Mouse (Mus musculus): ENCODE results near the gene Per1. TPM values are rescaled to one million over a fixed set of nuclear protein-coding genes. Genes with fewer than 3 reads are reported as not detected.

The Per1 gene
- polyA plus RNA-seq, 1 experiment from 2014 or later = 8.6 TPM

GRCm38 (mm10) chr11:69104487-69104886, 9.5 kb downstream of the Per1 start:
- no peak overlapping the region for H3K27ac ChIP-seq
- ATAC-seq = no peak
- peaks cover 15% of the 10 kb centered on the region for H3K4me1 ChIP-seq (replicated peaks)
- no peak overlapping the region for H3K4me3 ChIP-seq (replicated peaks)
- H3K27me3 ChIP-seq = no peaks in the 10 kb centered on the region
- no peaks in the 10 kb centered on the region for H3K9me3 ChIP-seq
- no peak overlapping the region for H3K9ac ChIP-seq (replicated peaks)
- H3K4me2 ChIP-seq (replicated peaks) = no peak overlapping the region
- peaks cover 88% of the 10 kb centered on the region for H3K36me3 ChIP-seq
- WGBS = 93% methylated on average over 14 of the region's 14 CpGs

GRCm38 (mm10) chr11:69105227-69105626, 10.2 kb downstream of the Per1 start:
- 93% methylated on average over 6 of the region's 6 CpGs for WGBS
- H3K36me3 ChIP-seq = peaks cover 90% of the 10 kb centered on the region

DNA sequence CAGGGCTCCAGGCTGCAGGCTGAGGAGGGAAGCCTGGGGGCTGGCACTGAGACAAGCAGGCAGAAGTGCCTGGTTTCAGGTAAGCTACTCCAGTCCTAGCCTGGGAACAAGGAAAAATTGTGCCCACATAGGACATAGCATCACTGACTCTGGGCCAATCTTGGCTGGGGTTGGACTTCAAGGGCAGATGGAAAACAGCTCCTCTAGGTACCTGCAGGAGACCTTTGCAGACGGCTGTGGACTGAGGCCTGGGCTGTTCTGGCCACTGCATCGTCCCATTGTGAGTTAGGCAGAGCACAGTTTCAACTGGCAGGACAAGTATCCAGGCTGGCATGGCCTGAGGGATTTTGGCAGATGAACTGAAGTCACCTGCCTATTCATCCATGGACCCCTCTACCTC, 10.8 kb downstream of the Per1 start:
- H3K9me3 ChIP-seq = no peaks in the 10 kb centered on the region
- H3K4me2 ChIP-seq (replicated peaks) = no peak overlapping the region
- no peak overlapping the region for H3K9ac ChIP-seq (replicated peaks)
- no peak for ATAC-seq
- H3K27ac ChIP-seq = no peak overlapping the region
- H3K4me1 ChIP-seq (replicated peaks) = peaks cover 2% of the 10 kb centered on the region; the same call in 1 of the 2 replicates
- H3K4me3 ChIP-seq (replicated peaks) = no peak overlapping the region
- 82% methylated on average over 2 of the region's 2 CpGs for WGBS
- no peaks in the 10 kb centered on the region for H3K27me3 ChIP-seq
- H3K36me3 ChIP-seq = peaks cover 87% of the 10 kb centered on the region

More at GRCm38 (mm10) chr11:69105227-69105626, 10.2 kb downstream of the Per1 start:
- Histone ChIP-seq H3K9me3 (no peaks in the 10 kb centered on the region), H3K4me3 (replicated peaks) (no peak overlapping the region), H3K4me1 (replicated peaks) (peaks cover 8% of the 10 kb centered on the region), H3K27me3 (no peaks in the 10 kb centered on the region), H3K27ac (no peak overlapping the region), H3K4me2 (replicated peaks) (no peak overlapping the region), H3K9ac (replicated peaks) (no peak overlapping the region)
- ATAC-seq = no peak

DNA sequence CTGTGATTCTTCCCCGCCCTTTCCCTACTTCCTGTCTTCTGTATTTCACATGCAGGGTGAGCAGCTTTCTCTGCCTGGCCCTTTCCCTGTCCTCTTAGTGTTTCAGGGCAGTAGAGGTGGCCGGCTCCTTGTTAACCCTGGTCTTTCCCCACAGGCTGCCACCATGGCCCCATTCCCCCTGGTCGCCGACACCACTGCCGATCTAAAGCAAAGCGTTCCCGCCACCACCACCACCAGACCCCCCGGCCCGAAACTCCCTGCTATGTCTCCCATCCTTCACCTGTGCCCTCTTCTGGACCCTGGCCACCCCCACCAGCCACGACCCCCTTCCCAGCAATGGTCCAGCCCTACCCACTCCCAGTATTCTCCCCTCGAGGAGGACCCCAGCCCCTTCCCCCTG, 11.3 kb downstream of the Per1 start:
- Histone ChIP-seq H3K27me3 (no peaks in the 10 kb centered on the region), H3K4me1 (replicated peaks) (0 out of 2 replicates have a peak, but pooled peaks cover 3% of the 10 kb centered on the region), H3K4me3 (replicated peaks) (no peak overlapping the region), H3K9me3 (no peaks in the 10 kb centered on the region), H3K36me3 (peaks cover 82% of the 10 kb centered on the region), H3K27ac (no peak overlapping the region), H3K9ac (replicated peaks) (no peak overlapping the region), H3K4me2 (replicated peaks) (no peak overlapping the region)
- ATAC-seq = no peak
- 94% methylated on average over 11 of the region's 11 CpGs for WGBS

DNA sequence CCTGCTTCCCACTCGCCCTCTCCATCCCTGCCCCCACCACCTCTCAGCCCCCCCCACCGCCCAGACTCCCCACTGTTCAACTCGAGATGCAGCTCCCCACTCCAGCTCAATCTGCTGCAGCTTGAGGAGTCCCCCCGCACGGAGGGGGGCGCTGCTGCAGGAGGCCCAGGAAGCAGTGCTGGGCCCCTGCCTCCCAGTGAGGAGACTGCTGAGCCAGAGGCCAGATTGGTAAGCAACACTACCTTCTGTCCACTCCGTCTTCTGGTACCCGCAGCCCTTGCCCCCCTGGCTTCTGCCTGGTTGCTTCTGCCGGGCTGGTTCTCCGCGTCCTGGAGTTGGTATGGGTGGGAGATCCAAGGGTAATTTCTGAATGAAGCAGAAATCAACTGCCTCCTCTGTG, 11.8 kb downstream of the Per1 start:
- peaks cover 77% of the 10 kb centered on the region for H3K36me3 ChIP-seq
- peaks cover 8% of the 10 kb centered on the region; the same call in 1 of the 2 replicates for H3K4me1 ChIP-seq (replicated peaks)
- H3K4me2 ChIP-seq (replicated peaks) = no peak overlapping the region
- ATAC-seq = no peak
- WGBS = 84% methylated on average over 11 of the region's 11 CpGs
- no peak overlapping the region for H3K9ac ChIP-seq (replicated peaks)
- H3K4me3 ChIP-seq (replicated peaks) = no peak overlapping the region
- no peaks in the 10 kb centered on the region for H3K9me3 ChIP-seq
- peaks cover 2% of the 10 kb centered on the region; the same call in 1 of the 2 replicates for H3K27me3 ChIP-seq
- H3K27ac ChIP-seq = no peak overlapping the region

- Histone ChIP-seq H3K9ac (replicated peaks) (no peak overlapping the region), H3K36me3 (peaks cover 69% of the 10 kb centered on the region), H3K27ac (no peak overlapping the region), H3K4me3 (replicated peaks) (no peak overlapping the region), H3K27me3 (peaks cover 10% of the 10 kb centered on the region; the same call in 1 of the 2 replicates), H3K9me3 (no peaks in the 10 kb centered on the region), H3K4me2 (replicated peaks) (no peak overlapping the region), H3K4me1 (replicated peaks) (peaks cover 12% of the 10 kb centered on the region; the same call in 1 of the 2 replicates)
- WGBS = 90% methylated on average over 11 of the region's 11 CpGs
- ATAC-seq = no peak
Observed at GRCm38 (mm10) chr11:69107676-69108075, 12.7 kb downstream of the Per1 start.

DNA sequence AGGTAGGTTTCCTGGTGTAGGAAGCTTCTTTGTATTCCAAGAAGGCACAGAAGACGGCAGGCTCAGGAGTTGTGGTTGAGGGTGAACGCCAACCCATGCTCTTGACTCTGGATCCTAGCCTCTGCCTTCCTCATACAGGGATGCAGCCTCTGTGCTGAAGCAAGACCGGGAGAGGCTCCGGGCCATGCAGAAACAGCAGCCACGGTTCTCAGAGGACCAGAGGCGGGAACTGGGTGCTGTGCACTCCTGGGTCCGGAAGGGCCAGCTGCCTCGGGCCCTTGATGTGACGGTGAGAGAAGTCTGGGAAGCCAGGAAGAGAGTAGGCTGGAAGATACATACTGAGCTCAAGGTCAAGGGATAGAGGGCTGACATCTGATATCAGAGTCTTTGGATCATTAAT, 13.2 kb downstream of the Per1 start:
- peaks cover 14% of the 10 kb centered on the region; the same call in 1 of the 2 replicates for H3K4me1 ChIP-seq (replicated peaks)
- peaks cover 63% of the 10 kb centered on the region for H3K36me3 ChIP-seq
- no peak for ATAC-seq
- no peak overlapping the region for H3K9ac ChIP-seq (replicated peaks)
- H3K27ac ChIP-seq = no peak overlapping the region
- peaks cover 12% of the 10 kb centered on the region; the same call in 1 of the 2 replicates for H3K27me3 ChIP-seq
- no peaks in the 10 kb centered on the region for H3K9me3 ChIP-seq
- H3K4me3 ChIP-seq (replicated peaks) = no peak overlapping the region
- H3K4me2 ChIP-seq (replicated peaks) = no peak overlapping the region
- 93% methylated on average over 9 of the region's 9 CpGs for WGBS

DNA sequence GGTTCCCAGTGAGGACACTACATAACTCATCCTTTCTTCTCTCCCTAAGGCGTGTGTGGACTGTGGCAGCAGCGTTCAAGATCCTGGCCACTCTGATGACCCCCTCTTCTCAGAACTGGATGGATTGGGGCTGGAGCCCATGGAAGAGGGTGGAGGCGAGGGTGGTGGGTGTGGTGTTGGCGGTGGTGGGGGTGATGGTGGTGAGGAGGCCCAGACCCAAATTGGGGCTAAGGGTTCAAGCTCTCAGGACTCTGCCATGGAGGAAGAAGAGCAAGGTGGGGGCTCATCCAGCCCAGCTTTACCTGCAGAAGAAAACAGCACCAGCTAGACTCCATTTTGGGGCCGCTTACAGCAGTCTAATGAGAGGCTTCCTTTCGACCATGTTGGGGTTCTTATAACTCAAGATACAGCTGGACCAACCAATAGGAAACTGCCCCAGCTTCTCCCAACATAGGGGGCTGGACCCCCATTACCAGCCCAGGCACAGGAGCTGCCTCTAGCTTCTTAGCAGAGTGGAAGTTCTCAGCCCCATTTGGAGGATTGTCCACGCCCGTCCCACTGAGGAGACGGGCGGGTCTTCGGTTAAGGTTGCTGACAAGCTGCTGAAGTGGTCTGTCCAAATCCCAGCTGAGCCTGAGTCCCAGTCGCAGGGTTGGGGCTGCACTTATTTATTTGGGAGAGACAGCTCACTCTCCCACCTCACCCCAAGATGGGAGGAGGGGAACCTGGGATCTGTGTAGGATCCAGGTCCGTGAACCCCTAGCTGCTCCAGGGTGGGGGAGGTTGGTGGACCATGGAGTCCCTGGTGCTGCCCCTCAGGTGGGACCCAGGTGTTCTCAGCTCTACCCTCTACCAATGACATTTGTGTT, 14.2 kb downstream of the Per1 start:
- 80% methylated on average over 13 of the region's 13 CpGs for WGBS
- no peak overlapping the region for H3K4me3 ChIP-seq (replicated peaks)
- no peak overlapping the region for H3K4me2 ChIP-seq (replicated peaks)
- peaks cover 14% of the 10 kb centered on the region; the same call in 1 of the 2 replicates for H3K4me1 ChIP-seq (replicated peaks)
- H3K36me3 ChIP-seq = peaks cover 53% of the 10 kb centered on the region
- H3K9me3 ChIP-seq = no peaks in the 10 kb centered on the region
- peaks cover 15% of the 10 kb centered on the region; the same call in 1 of the 2 replicates for H3K27me3 ChIP-seq
- no peak overlapping the region for H3K27ac ChIP-seq
- no peak overlapping the region; the same call in 1 of the 2 replicates for H3K9ac ChIP-seq (replicated peaks)
- peak; percentile 32; the same call in 1 of the 2 replicates for ATAC-seq

- under 1% methylated on average over 30 of the region's 30 CpGs for WGBS
- peak; percentile 71 for ATAC-seq
- no peak overlapping the region for H3K27ac ChIP-seq
Observed at GRCm38 (mm10) chr11:69110319-69111046, 15.5 kb downstream of the Per1 start.

DNA sequence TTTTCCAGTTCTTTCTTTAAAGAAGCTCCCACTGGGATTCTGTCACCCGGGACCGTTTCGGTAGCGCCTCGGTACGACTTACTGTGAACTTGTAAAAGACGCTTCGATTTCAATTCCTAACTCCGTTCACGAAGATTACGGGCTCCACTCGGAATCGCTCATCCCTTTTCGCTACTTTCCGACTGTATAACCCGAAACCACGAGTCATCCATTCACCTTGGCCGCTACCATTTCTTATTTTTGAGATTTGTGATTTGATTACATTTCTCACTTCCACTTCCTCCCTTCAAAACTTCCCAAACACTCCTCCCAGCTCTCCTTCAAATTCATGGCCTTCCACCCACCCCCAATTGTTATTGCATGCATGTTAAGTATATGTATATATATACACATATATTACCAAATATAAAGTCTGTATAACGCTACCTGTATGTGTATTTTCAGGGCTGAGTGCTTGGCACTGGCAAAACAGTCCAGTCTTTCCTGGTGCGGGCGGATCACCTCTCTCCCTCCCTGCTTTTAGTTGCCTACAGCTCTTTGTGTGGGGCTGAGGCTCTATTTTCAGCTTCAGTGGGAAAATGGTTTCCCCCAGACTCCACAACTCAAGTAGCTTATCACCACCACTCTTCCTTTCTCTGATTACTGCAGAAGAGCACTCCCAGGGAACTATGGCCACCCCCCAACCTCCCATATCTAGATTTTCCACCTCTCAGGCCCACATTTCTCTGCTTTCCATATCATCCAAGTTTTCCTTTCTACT, 16.2 kb downstream of the Per1 start:
- H3K4me3 ChIP-seq (replicated peaks) = peak overlapping the region; percentile 48
- peak overlapping the region; percentile 55 for H3K4me2 ChIP-seq (replicated peaks)
- 6% methylated on average over 21 of the region's 21 CpGs for WGBS
- H3K27ac ChIP-seq = no peak overlapping the region
- peaks cover 27% of the 10 kb centered on the region for H3K27me3 ChIP-seq
- 0 out of 2 replicates have a peak, but pooled peaks have one; percentile 12 for ATAC-seq
- peak overlapping the region; percentile 1 for H3K9ac ChIP-seq (replicated peaks)
- peaks cover 14% of the 10 kb centered on the region; the same call in 1 of the 2 replicates for H3K4me1 ChIP-seq (replicated peaks)
- H3K36me3 ChIP-seq = peaks cover 33% of the 10 kb centered on the region
- no peaks in the 10 kb centered on the region for H3K9me3 ChIP-seq

More at GRCm38 (mm10) chr11:69110319-69111046, 15.5 kb downstream of the Per1 start:
- H3K9me3 ChIP-seq = no peaks in the 10 kb centered on the region
- H3K4me2 ChIP-seq (replicated peaks) = peak overlapping the region; percentile 55
- H3K9ac ChIP-seq (replicated peaks) = peak overlapping the region; percentile 28
- H3K4me3 ChIP-seq (replicated peaks) = peak overlapping the region; percentile 48
- H3K36me3 ChIP-seq = peaks cover 41% of the 10 kb centered on the region
- H3K27me3 ChIP-seq = peaks cover 20% of the 10 kb centered on the region
- H3K4me1 ChIP-seq (replicated peaks) = peaks cover 14% of the 10 kb centered on the region; the same call in 1 of the 2 replicates

DNA sequence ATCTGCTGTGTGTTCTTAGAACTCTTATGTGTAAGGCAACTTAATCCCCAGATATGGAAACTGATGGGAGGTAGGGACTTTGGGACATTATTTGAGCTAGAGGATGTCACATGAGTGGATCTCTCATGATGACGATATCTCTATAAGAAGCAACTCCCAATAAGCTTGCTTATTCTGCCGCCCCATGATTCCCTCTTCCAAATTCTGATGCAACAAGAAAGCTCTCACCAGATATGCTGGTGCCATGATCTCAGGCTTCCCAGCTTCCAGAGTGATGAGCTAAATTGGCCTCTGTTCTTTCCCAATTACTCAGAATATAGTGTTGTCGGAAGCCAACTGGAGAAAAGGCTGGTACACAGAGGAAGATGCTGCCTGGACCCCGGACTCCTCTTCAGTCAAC, 16.8 kb downstream of the Per1 start:
- Histone ChIP-seq H3K27ac (no peak overlapping the region), H3K4me2 (replicated peaks) (peak overlapping the region; percentile 55; the same call in 1 of the 2 replicates), H3K27me3 (peaks cover 34% of the 10 kb centered on the region), H3K9ac (replicated peaks) (0 out of 2 replicates have a peak overlapping the region, but pooled peaks have one; percentile 1), H3K4me1 (replicated peaks) (peaks cover 16% of the 10 kb centered on the region), H3K4me3 (replicated peaks) (no peak overlapping the region), H3K9me3 (no peaks in the 10 kb centered on the region), H3K36me3 (peaks cover 28% of the 10 kb centered on the region)
- ATAC-seq = no peak
- 61% methylated on average over 4 of the region's 4 CpGs for WGBS

All from midbrain, embryonic 13.5 days (tissue).